Mouse (Mus musculus) c-Kit-positive CD71-positive TER-119-positive erythroid progenitor cells, embryonic 14.5 days (primary cell): ENCODE data around the gene Blvrb.
A peak's percentile ranks its signal among the peaks of the same experiment; 100 is the strongest.

Experiments
- DNase-seq: peaks from one replicate; pipeline ENCODE4 v3.0.0-alpha.2; 2013; ENCODE audit warnings: low spot score

Gene Blvrb

GRCm38 (mm10) chr7:27447419-27448286, at the start of gene Blvrb, which contains the start of gene Sptbn4:
Blvrb (plus strand) TSS chr7:27447978.
Sptbn4 (minus strand) TSS chr7:27447686.
- peak; percentile 100 for DNase-seq

- no peak for DNase-seq
These were observed 47.2 kb upstream of the Blvrb start for GRCm38 (mm10) chr7:27400545-27400944.

GRCm38 (mm10) chr7:27402675-27403074, 45.1 kb upstream of the Blvrb start:
- peak; percentile 35 for DNase-seq

GRCm38 (mm10) chr7:27404203-27404942, 43.4 kb upstream of the Blvrb start:
- DNase-seq, result no peak

GRCm38 (mm10) chr7:27406481-27406880, 41.3 kb upstream of the Blvrb start:
- DNase-seq, result no peak

- DNase-seq, result no peak
These were observed 40.0 kb upstream of the Blvrb start for GRCm38 (mm10) chr7:27407816-27408215.

GRCm38 (mm10) chr7:27408379-27409176, 39.2 kb upstream of the Blvrb start:
- peak; percentile 48 for DNase-seq

GRCm38 (mm10) chr7:27417151-27417550, 30.6 kb upstream of the Blvrb start:
- no peak for DNase-seq

GRCm38 (mm10) chr7:27419101-27419500, 28.7 kb upstream of the Blvrb start:
- DNase-seq, result no peak

GRCm38 (mm10) chr7:27423556-27424326, 24.0 kb upstream of the Blvrb start:
- DNase-seq, result no peak

- DNase-seq, result no peak
These were observed 20.4 kb upstream of the Blvrb start for GRCm38 (mm10) chr7:27427387-27427786.

GRCm38 (mm10) chr7:27428002-27428401, 19.8 kb upstream of the Blvrb start:
- DNase-seq, result no peak

- no peak for DNase-seq
These were observed 18.6 kb upstream of the Blvrb start for GRCm38 (mm10) chr7:27429135-27429534.

- no peak for DNase-seq
These were observed 14.4 kb upstream of the Blvrb start for GRCm38 (mm10) chr7:27433349-27433748.

GRCm38 (mm10) chr7:27433794-27434193, 14.0 kb upstream of the Blvrb start:
- DNase-seq, result no peak

- peak; percentile 64 for DNase-seq
These were observed 10.2 kb upstream of the Blvrb start for GRCm38 (mm10) chr7:27437544-27437943.

- no peak for DNase-seq
These were observed 7.8 kb upstream of the Blvrb start for GRCm38 (mm10) chr7:27440014-27440413.

GRCm38 (mm10) chr7:27446051-27446450, 1.7 kb upstream of the Blvrb start:
- no peak for DNase-seq

GRCm38 (mm10) chr7:27446521-27447418, 1.0 kb upstream of the Blvrb start:
- DNase-seq, result no peak

- DNase-seq, result peak; percentile 93
These were observed 836 bp downstream of the Blvrb start for GRCm38 (mm10) chr7:27448421-27449206.
